Mouse (Mus musculus) midbrain, embryonic 16.5 days (tissue): ENCODE results near the gene Hoxd13. TPM values are rescaled to one million over a fixed set of nuclear protein-coding genes. Genes with fewer than 3 reads are reported as not detected.

Experiments used
- ATAC-seq: fragments of 200-750 bp; cut with Nextera tagmentation; 2 replicates; pipeline ENCODE4 v1.8.0; 2017; ENCODE audit warnings: moderate TSS enrichment
- H3K27ac ChIP-seq: fragments of 300-500 bp; sonication (generic); 2 replicates; pipeline ENCODE4 v1.5.1; 2014; ENCODE audit warnings: mild to moderate bottlenecking, low read length, mixed read lengths
- H3K27me3 ChIP-seq: fragments of 300-500 bp; sonication (generic); 2 replicates; pipeline ENCODE4 v1.6.1; 2014; ENCODE audit warnings: low read depth, low read length, mixed read lengths; ENCODE audit not compliant: control insufficient read depth, insufficient read depth
- H3K36me3 ChIP-seq: fragments of 300-500 bp; sonication (generic); 2 replicates; pipeline ENCODE4 v1.6.1; 2014; ENCODE audit warnings: mild to moderate bottlenecking, low read length, moderate library complexity, mixed read lengths; ENCODE audit not compliant: control insufficient read depth, insufficient read depth
- H3K4me1 ChIP-seq: fragments of 300-500 bp; sonication (generic); 2 replicates; pipeline ENCODE4 v1.6.1; 2014; ENCODE audit warnings: mild to moderate bottlenecking, low read length, mixed read lengths; ENCODE audit not compliant: control insufficient read depth, insufficient read depth
- H3K4me2 ChIP-seq: fragments of 300-500 bp; sonication (generic); 2 replicates; pipeline ENCODE4 v1.6.1; 2014; ENCODE audit warnings: mild to moderate bottlenecking, low read length, mixed read lengths
- H3K4me3 ChIP-seq: fragments of 300-500 bp; sonication (generic); 2 replicates; pipeline ENCODE4 v1.5.1; 2014; ENCODE audit warnings: low read depth, mild to moderate bottlenecking, low read length, moderate library complexity, mixed read lengths
- H3K9ac ChIP-seq: fragments of 300-500 bp; sonication (generic); 2 replicates; pipeline ENCODE4 v1.6.1; 2014; ENCODE audit warnings: low read depth, low read length, mixed read lengths
- H3K9me3 ChIP-seq: fragments of 300-500 bp; sonication (generic); replicated peaks from 2 replicates; pipeline ENCODE4 v1.6.1; 2014; ENCODE audit warnings: mild to moderate bottlenecking, low read length, mixed read lengths; ENCODE audit not compliant: control insufficient read depth, poor library complexity, severe bottlenecking
- WGBS: fragments of 180-500 bp; shearing (Covaris S2); extraction: QIAGEN DNeasy Blood & Tissue Kit; methylation state at CpG from one replicate; pipeline ENCODE4 v1.1.7; 2014; 5-methylcytosine and 5-hydroxymethylcytosine counted together
- polyA plus RNA-seq: library from polyadenylated mRNA; unstranded; fragments of >200 nt; fragmentation: Nextera tagmentation; extraction: Ambion mirVana; gene quantifications from 2 replicates; pipeline ENCODE4 v1.2.1, GENCODE M21; 2015

Gene Hoxd13
- polyA plus RNA-seq, 1 experiment from 2014 or later: not detected

GRCm38 (mm10) chr2:74684106-74684505 is 16.0 kb downstream of the Hoxd13 start:
- under 1% methylated on average over 12 of the region's 12 CpGs for WGBS

GRCm38 (mm10) chr2:74685059-74685603 is 17.0 kb downstream of the Hoxd13 start:
- WGBS: 8% methylated on average over 4 of the region's 4 CpGs
- Histone ChIP-seq H3K9ac (no peak overlapping the region), H3K9me3 (no peaks in the 10 kb centered on the region), H3K27ac (no peak overlapping the region), H3K4me3 (no peak overlapping the region), H3K36me3 (no peaks in the 10 kb centered on the region), H3K4me1 (0 out of 2 replicates have a peak, but pooled peaks cover 6% of the 10 kb centered on the region), H3K27me3 (peaks cover 85% of the 10 kb centered on the region), H3K4me2 (no peak overlapping the region)
- no peak for ATAC-seq

More at GRCm38 (mm10) chr2:74684106-74684505, 16.0 kb downstream of the Hoxd13 start:
- no peak overlapping the region for H3K27ac ChIP-seq
- H3K36me3 ChIP-seq: no peaks in the 10 kb centered on the region
- H3K9me3 ChIP-seq: no peaks in the 10 kb centered on the region
- no peak overlapping the region for H3K9ac ChIP-seq
- 0 out of 2 replicates have a peak, but pooled peaks cover 6% of the 10 kb centered on the region for H3K4me1 ChIP-seq
- no peak overlapping the region for H3K4me3 ChIP-seq
- peaks cover 87% of the 10 kb centered on the region for H3K27me3 ChIP-seq
- no peak for ATAC-seq
- H3K4me2 ChIP-seq: no peak overlapping the region

DNA sequence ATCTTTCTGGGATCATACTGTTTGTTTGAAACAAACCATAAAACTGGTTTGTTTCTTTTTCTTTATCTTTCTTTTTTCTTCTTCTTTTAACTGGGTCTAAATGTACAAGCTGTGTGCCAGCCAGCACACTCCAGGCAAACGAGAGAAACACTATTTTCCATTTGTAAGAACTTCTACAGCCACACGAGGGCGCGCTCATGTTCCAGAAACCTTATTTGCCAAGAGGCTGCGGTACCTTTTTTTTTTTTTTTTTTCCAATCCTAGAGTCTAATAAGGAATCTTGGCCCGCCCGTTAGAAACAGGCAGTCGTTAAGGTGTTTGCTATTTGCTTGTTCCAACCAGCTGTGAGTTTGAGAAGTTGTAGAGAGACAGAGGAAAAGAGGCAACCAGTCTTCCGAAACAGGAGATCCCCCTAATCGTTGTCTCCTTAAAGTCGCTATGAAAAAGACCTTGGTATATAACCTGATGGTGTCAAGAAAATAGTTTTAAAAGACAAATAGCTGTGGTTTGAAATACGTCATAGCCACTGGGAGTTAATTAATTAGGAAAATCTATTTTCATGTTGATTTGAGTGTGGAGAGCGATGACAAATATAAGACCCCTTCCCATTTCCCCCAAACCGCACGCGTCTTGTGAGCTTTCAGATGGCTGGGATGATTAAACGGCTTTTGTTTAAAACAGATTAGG is 18.3 kb downstream of the Hoxd13 start:
- Histone ChIP-seq H3K27ac (no peak overlapping the region), H3K36me3 (no peaks in the 10 kb centered on the region), H3K4me3 (no peak overlapping the region), H3K4me2 (no peak overlapping the region), H3K9me3 (no peaks in the 10 kb centered on the region), H3K9ac (no peak overlapping the region), H3K4me1 (0 out of 2 replicates have a peak, but pooled peaks cover 6% of the 10 kb centered on the region), H3K27me3 (peaks cover 80% of the 10 kb centered on the region)
- 3% methylated on average over 17 of the region's 17 CpGs for WGBS
- ATAC-seq: no peak

GRCm38 (mm10) chr2:74686988-74687697 is 19.0 kb downstream of the Hoxd13 start:
- H3K4me3 ChIP-seq: no peak overlapping the region
- no peak overlapping the region for H3K9ac ChIP-seq
- no peak overlapping the region for H3K4me2 ChIP-seq
- H3K4me1 ChIP-seq: 0 out of 2 replicates have a peak, but pooled peaks cover 3% of the 10 kb centered on the region
- peaks cover 79% of the 10 kb centered on the region for H3K27me3 ChIP-seq
- H3K36me3 ChIP-seq: no peaks in the 10 kb centered on the region
- WGBS: 2% methylated on average over 27 of the region's 27 CpGs
- no peak overlapping the region for H3K27ac ChIP-seq
- no peak for ATAC-seq
- no peaks in the 10 kb centered on the region for H3K9me3 ChIP-seq

- Histone ChIP-seq H3K27ac (no peak overlapping the region), H3K9ac (no peak overlapping the region), H3K4me3 (no peak overlapping the region), H3K9me3 (no peaks in the 10 kb centered on the region), H3K27me3 (peaks cover 79% of the 10 kb centered on the region), H3K4me2 (no peak overlapping the region), H3K4me1 (no peaks in the 10 kb centered on the region), H3K36me3 (no peaks in the 10 kb centered on the region)
- ATAC-seq: no peak
- under 1% methylated on average over 31 of the region's 31 CpGs for WGBS
Observed at GRCm38 (mm10) chr2:74687698-74688555, 19.8 kb downstream of the Hoxd13 start.

- H3K27ac ChIP-seq: no peak overlapping the region
- H3K4me1 ChIP-seq: no peaks in the 10 kb centered on the region
- no peak overlapping the region for H3K4me3 ChIP-seq
- H3K36me3 ChIP-seq: no peaks in the 10 kb centered on the region
- no peak overlapping the region for H3K9ac ChIP-seq
- WGBS: 4% methylated on average over 12 of the region's 12 CpGs
- no peak for ATAC-seq
- H3K27me3 ChIP-seq: peaks cover 79% of the 10 kb centered on the region
- H3K9me3 ChIP-seq: no peaks in the 10 kb centered on the region
- no peak overlapping the region for H3K4me2 ChIP-seq
Observed at GRCm38 (mm10) chr2:74688795-74689573, 20.9 kb downstream of the Hoxd13 start.

DNA sequence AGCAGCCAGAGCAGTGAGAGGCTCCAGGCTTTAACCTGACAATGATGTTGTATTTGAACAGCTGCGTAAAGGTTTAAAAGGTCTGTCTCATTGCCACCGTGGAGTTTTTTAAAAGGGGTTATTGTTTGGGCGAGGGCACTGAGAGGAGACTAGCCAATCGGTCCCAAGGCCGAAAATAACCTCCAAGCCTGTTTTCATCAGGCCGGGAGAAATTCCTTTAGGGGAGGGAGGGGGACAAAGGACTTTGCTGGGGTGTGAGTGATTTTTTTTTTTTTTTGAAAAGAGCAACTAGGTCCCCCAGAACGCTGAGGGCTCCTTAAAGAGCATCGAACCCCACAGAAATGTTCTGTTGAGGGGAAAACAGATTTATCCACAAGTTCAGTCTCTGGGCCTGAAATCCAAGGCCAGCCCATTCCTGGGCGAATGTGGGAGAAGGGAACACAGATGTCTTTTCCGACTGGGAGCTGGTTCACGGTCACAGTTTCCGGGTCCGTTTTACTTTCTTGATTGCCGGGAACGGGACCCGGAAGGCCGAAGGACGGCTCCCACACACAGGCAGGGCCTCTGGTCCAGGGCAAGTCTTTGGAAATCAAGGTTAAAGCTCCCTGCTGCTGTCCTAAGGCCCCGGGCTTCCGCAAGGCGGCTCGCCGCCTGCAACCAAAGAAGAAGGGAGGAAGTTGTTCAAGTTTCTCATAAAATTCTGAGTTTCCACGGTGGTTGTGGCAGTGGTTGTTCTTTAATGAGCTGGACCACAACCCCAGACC is 21.6 kb downstream of the Hoxd13 start:
- no peak overlapping the region for H3K9ac ChIP-seq

DNA sequence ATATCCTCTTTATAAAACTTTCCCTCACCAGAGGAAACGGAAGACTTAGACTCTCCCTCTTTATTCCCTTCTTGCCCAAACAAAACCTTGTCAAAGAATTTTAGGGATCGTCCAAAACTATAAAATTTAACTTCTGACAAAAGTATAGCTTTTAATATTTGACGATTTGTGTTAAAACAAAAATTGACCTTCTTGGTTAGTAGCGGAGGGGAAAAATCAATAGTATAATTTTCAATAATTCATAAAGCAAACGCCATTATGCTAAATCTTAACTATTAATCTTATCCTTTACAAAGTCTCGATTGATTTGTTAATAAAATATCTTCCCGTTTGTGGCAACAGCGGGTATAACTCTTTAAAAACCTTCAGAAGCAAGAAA is 22.2 kb downstream of the Hoxd13 start:
- Histone ChIP-seq H3K36me3 (no peaks in the 10 kb centered on the region), H3K9me3 (no peaks in the 10 kb centered on the region), H3K27me3 (peaks cover 79% of the 10 kb centered on the region), H3K4me3 (no peak overlapping the region), H3K27ac (no peak overlapping the region), H3K4me2 (no peak overlapping the region), H3K4me1 (no peaks in the 10 kb centered on the region), H3K9ac (no peak overlapping the region)
- no peak for ATAC-seq
- 9% methylated on average over 8 of the region's 8 CpGs for WGBS

More for the DNA sequence above, 21.6 kb downstream of the Hoxd13 start:
- no peaks in the 10 kb centered on the region for H3K36me3 ChIP-seq
- H3K27ac ChIP-seq: no peak overlapping the region
- no peaks in the 10 kb centered on the region for H3K9me3 ChIP-seq
- H3K27me3 ChIP-seq: peaks cover 79% of the 10 kb centered on the region
- no peak overlapping the region for H3K4me2 ChIP-seq
- no peak for ATAC-seq
- WGBS: under 1% methylated on average over 24 of the region's 24 CpGs
- no peak overlapping the region for H3K4me3 ChIP-seq
- no peaks in the 10 kb centered on the region for H3K4me1 ChIP-seq
